Mouse (Mus musculus): ENCODE measurements around the gene Olfr229. TPM values are rescaled to one million over a fixed set of nuclear protein-coding genes. Genes with fewer than 3 reads are reported as not detected.
"Not testable (repeated sequence)": the region's sequence is repeated elsewhere in the genome, so short reads cannot be mapped to it uniquely, and the experiment has no call there.

Gene Olfr229
- polyA plus RNA-seq (2015; fragmentation: Nextera tagmentation; extraction: Ambion mirVana), result not detected in 2 replicates

DNA sequence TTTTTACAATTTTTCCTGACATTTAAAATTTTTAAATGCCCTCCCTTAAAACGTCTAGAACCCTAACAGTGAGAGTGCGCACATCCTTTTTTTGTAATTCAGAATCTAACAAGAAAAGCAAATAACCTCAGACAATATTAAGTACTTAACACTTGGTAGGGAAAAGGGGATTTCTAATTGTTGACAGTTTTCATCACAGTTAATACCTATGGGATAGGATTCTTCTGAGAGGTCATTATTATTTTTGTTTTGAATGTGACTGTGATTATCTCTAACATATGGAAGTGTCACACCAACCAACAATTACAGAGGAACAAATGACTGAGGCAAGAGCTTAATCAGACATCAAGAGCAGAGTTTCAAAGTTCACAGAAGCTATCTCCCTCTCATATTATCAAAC is at the start of gene Olfr229:
Olfr229 (plus strand) TSS at position 301 of the 400 bp plus-strand sequence.
- no peak within 1 kb of the TSS for H3K4me3 ChIP-seq
- no peak for ATAC-seq (ENCODE audit: extremely low read depth, insufficient number of reproducible peaks, low FRiP score, low TSS enrichment)
- H3K4me2 ChIP-seq, result no peak within 1 kb of the TSS
- no peaks in the 10 kb centered on the region for H3K9me3 ChIP-seq
- no peak within 1 kb of the TSS for H3K9ac ChIP-seq
- H3K27me3 ChIP-seq (replicated peaks), result no peaks in the 10 kb centered on the region
- WGBS, result 56% methylated on average over 2 of the region's 2 CpGs
- H3K36me3 ChIP-seq, result no peaks in the 10 kb centered on the region
- H3K27ac ChIP-seq (replicated peaks), result no peak within 1 kb of the TSS
- no peaks in the 10 kb centered on the region for H3K4me1 ChIP-seq

DNA sequence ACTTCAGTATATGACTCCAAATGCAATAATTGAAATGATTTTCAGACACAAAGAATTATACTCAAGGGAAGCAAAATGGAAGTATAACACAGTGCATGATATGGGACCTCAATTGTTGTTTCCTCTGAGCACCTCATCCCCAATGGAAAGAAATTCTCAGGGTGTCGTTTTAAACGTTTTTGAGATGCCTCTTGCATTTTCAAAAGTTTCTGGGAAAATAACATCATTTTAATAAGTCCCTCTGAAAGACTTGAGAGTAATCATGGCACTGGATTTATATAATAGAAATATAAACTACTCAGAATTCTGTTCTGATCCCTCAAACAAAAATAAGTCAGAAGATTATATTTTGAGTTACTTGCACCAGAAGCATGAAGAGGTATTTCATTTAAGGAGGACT is 41.0 kb upstream of the Olfr229 start, which contains the start of gene Olfr972:
Olfr972 (plus strand) TSS at position 301 of the 400 bp plus-strand sequence.
- WGBS, result 56% methylated on average over 2 of the region's 2 CpGs
- no peaks in the 10 kb centered on the region for H3K27me3 ChIP-seq (replicated peaks)
- no peak within 1 kb of the TSS for H3K9ac ChIP-seq
- no peak for ATAC-seq (ENCODE audit: extremely low read depth, insufficient number of reproducible peaks, low FRiP score, low TSS enrichment)
- no peak within 1 kb of the TSS for H3K27ac ChIP-seq (replicated peaks)
- no peak within 1 kb of the TSS for H3K4me2 ChIP-seq
- H3K9me3 ChIP-seq, result no peaks in the 10 kb centered on the region
- H3K4me1 ChIP-seq, result no peaks in the 10 kb centered on the region
- no peak within 1 kb of the TSS for H3K4me3 ChIP-seq
- H3K36me3 ChIP-seq, result no peaks in the 10 kb centered on the region

GRCm38 (mm10) chr9:39871986-39872385 is 35.1 kb upstream of the Olfr229 start:
- not testable (repeated sequence) for H3K9ac ChIP-seq; H3K36me3 ChIP-seq; H3K27me3 ChIP-seq (replicated peaks); H3K27ac ChIP-seq (replicated peaks); H3K9me3 ChIP-seq; H3K4me1 ChIP-seq; H3K4me3 ChIP-seq; ATAC-seq (ENCODE audit: extremely low read depth, insufficient number of reproducible peaks, low FRiP score, low TSS enrichment); H3K4me2 ChIP-seq
- WGBS, result 92% methylated on average over 1 of the region's 1 CpGs

GRCm38 (mm10) chr9:39877541-39878396 is 29.4 kb upstream of the Olfr229 start:
- WGBS, result no CpG with 5 or more reads among the region's 4 CpGs
- not testable (repeated sequence) for H3K4me1 ChIP-seq; H3K4me2 ChIP-seq; ATAC-seq (ENCODE audit: extremely low read depth, insufficient number of reproducible peaks, low FRiP score, low TSS enrichment); H3K36me3 ChIP-seq; H3K27me3 ChIP-seq (replicated peaks); H3K9me3 ChIP-seq; H3K27ac ChIP-seq (replicated peaks); H3K9ac ChIP-seq; H3K4me3 ChIP-seq

GRCm38 (mm10) chr9:39905106-39905505 is 2.0 kb upstream of the Olfr229 start:
- no peaks in the 10 kb centered on the region for H3K27me3 ChIP-seq (replicated peaks)
- H3K9ac ChIP-seq, result no peak overlapping the region
- H3K4me2 ChIP-seq, result no peak overlapping the region
- no peak overlapping the region for H3K4me3 ChIP-seq
- no peak overlapping the region for H3K27ac ChIP-seq (replicated peaks)
- ATAC-seq (ENCODE audit: extremely low read depth, insufficient number of reproducible peaks, low FRiP score, low TSS enrichment), result no peak
- H3K4me1 ChIP-seq, result no peaks in the 10 kb centered on the region
- 63% methylated on average over 6 of the region's 6 CpGs for WGBS
- no peaks in the 10 kb centered on the region for H3K9me3 ChIP-seq
- H3K36me3 ChIP-seq, result no peaks in the 10 kb centered on the region

DNA sequence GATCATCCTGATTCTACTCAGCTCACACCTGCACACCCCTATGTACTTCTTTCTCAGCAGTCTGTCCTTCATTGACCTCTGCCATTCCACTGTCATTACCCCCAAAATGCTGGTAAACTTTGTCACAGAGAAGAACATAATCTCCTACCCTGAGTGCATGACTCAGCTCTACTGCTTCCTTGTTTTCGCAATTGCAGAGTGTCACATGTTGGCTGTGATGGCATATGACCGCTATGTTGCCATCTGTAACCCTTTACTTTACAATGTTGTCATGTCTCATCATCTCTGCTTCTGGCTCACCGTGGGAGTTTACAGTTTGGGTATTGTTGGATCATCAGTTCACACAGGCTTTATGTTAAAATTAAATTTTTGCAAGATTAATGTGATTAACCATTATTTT is 2.8 kb downstream of the Olfr229 start:
- Histone ChIP-seq H3K36me3 (no peaks in the 10 kb centered on the region), H3K4me1 (no peaks in the 10 kb centered on the region), H3K9me3 (no peaks in the 10 kb centered on the region), H3K27me3 (replicated peaks) (no peaks in the 10 kb centered on the region), H3K4me2 (no peak overlapping the region), H3K4me3 (no peak overlapping the region), H3K27ac (replicated peaks) (no peak overlapping the region), H3K9ac (no peak overlapping the region)
- ATAC-seq (ENCODE audit: extremely low read depth, insufficient number of reproducible peaks, low FRiP score, low TSS enrichment), result no peak
- WGBS, result 71% methylated on average over 3 of the region's 3 CpGs

GRCm38 (mm10) chr9:39927975-39928836 is 21.1 kb downstream of the Olfr229 start:
- not testable (repeated sequence) for H3K4me3 ChIP-seq; H3K4me1 ChIP-seq; H3K4me2 ChIP-seq; H3K27me3 ChIP-seq (replicated peaks); H3K27ac ChIP-seq (replicated peaks); ATAC-seq (ENCODE audit: extremely low read depth, insufficient number of reproducible peaks, low FRiP score, low TSS enrichment); H3K9me3 ChIP-seq; H3K9ac ChIP-seq; H3K36me3 ChIP-seq
- no CpG with 5 or more reads among the region's 4 CpGs for WGBS

GRCm38 (mm10) chr9:39928837-39929236 is 21.7 kb downstream of the Olfr229 start:
- H3K4me2 ChIP-seq; ATAC-seq (ENCODE audit: extremely low read depth, insufficient number of reproducible peaks, low FRiP score, low TSS enrichment); H3K27ac ChIP-seq (replicated peaks); H3K36me3 ChIP-seq; H3K4me1 ChIP-seq; H3K9ac ChIP-seq; H3K27me3 ChIP-seq (replicated peaks); H3K4me3 ChIP-seq; H3K9me3 ChIP-seq: not testable (repeated sequence)
- 58% methylated on average over 1 of the region's 1 CpGs for WGBS

- Histone ChIP-seq H3K27me3 (replicated peaks) (no peaks in the 10 kb centered on the region), H3K27ac (replicated peaks) (no peak within 1 kb of the TSS), H3K9ac (no peak within 1 kb of the TSS), H3K9me3 (no peaks in the 10 kb centered on the region), H3K4me2 (no peak within 1 kb of the TSS), H3K36me3 (no peaks in the 10 kb centered on the region), H3K4me1 (no peaks in the 10 kb centered on the region), H3K4me3 (no peak within 1 kb of the TSS)
- no peak for ATAC-seq (ENCODE audit: extremely low read depth, insufficient number of reproducible peaks, low FRiP score, low TSS enrichment)
- WGBS, result 65% methylated on average over 1 of the region's 1 CpGs
Observed at GRCm38 (mm10) chr9:39937201-39937600, 30.1 kb downstream of the Olfr229 start, which contains the start of gene Olfr974. Gene Olfr974 (plus strand): TSS chr9:39937501.

GRCm38 (mm10) chr9:39951946-39952345 is 44.8 kb downstream of the Olfr229 start, which contains the start of gene Olfr975:
Gene Olfr975 (minus strand): TSS chr9:39952046.
- Histone ChIP-seq H3K36me3 (no peaks in the 10 kb centered on the region), H3K27ac (replicated peaks) (no peak within 1 kb of the TSS), H3K27me3 (replicated peaks) (no peaks in the 10 kb centered on the region), H3K4me1 (no peaks in the 10 kb centered on the region), H3K9ac (no peak within 1 kb of the TSS), H3K4me3 (no peak within 1 kb of the TSS), H3K9me3 (no peaks in the 10 kb centered on the region), H3K4me2 (no peak within 1 kb of the TSS)
- 48% methylated on average over 1 of the region's 1 CpGs for WGBS
- no peak for ATAC-seq (ENCODE audit: extremely low read depth, insufficient number of reproducible peaks, low FRiP score, low TSS enrichment)

DNA sequence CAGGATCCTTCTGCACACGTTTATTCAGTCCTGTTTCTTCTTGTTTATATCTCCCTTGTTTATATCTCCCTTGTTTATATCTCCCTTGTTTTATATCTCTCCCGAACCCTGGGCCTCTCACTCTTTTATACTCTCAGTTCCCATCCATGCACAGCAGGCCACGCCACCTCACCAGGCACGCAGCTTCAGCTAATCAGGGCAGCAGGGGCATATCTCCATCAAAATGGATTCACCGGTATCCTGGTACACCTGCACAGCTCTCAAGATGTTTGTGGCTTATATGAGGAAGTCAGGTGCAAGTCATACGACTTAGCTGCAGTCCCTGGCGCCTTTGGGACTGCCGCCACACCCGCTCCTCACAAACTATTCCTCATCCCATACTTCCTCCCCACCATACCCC is 53.9 kb downstream of the Olfr229 start, which contains the start of gene Olfr976:
Olfr976 (minus strand) TSS at position 101 of the 400 bp plus-strand sequence.
- not testable (repeated sequence) for H3K36me3 ChIP-seq; H3K27ac ChIP-seq (replicated peaks); H3K4me1 ChIP-seq; H3K27me3 ChIP-seq (replicated peaks); ATAC-seq (ENCODE audit: extremely low read depth, insufficient number of reproducible peaks, low FRiP score, low TSS enrichment); H3K9ac ChIP-seq; H3K9me3 ChIP-seq; H3K4me2 ChIP-seq; H3K4me3 ChIP-seq
- WGBS, result 73% methylated on average over 6 of the region's 9 CpGs

All from heart, embryonic 13.5 days (tissue).